Mouse (Mus musculus): ENCODE data around the gene St8sia4. TPM values are rescaled to one million over a fixed set of nuclear protein-coding genes. Genes with fewer than 3 reads are reported as not detected.

Gene St8sia4
- polyA plus RNA-seq, 1 experiment from 2014 or later, result 15.6 TPM

- Histone ChIP-seq H3K4me1 (ENCODE audit: control insufficient read depth, insufficient read depth, low read length) (no peaks in the 10 kb centered on the region; the same call in 1 of the 2 replicates), H3K9ac (ENCODE audit: low read length) (no peak overlapping the region), H3K27ac (ENCODE audit: low read depth, low read length) (no peak overlapping the region), H3K4me2 (peak overlapping the region; percentile 48), H3K36me3 (ENCODE audit: control insufficient read depth, insufficient read depth, low read length) (no peaks in the 10 kb centered on the region), H3K4me3 (ENCODE audit: low read depth, low read length) (no peak overlapping the region), H3K27me3 (ENCODE audit: control insufficient read depth, insufficient read depth, low read length) (no peaks in the 10 kb centered on the region), H3K9me3 (ENCODE audit: control insufficient read depth, low read length) (no peaks in the 10 kb centered on the region)
- no peak for ATAC-seq (ENCODE audit: low FRiP score)
- WGBS, result 26% methylated on average over 4 of the region's 4 CpGs
- peak; percentile 85 for DNase-seq (ENCODE audit: low spot score, missing footprints)
Observed at GRCm38 (mm10) chr1:95664321-95664825, 3.0 kb downstream of the St8sia4 start.

GRCm38 (mm10) chr1:95657051-95657668 lies 10.2 kb downstream of the St8sia4 start:
- DNase-seq (ENCODE audit: low spot score, missing footprints) (no peak), ATAC-seq (ENCODE audit: low FRiP score) (no peak)
- no peak overlapping the region for H3K4me3 ChIP-seq (ENCODE audit: low read depth, low read length)
- no peak overlapping the region for H3K4me2 ChIP-seq
- H3K9ac ChIP-seq (ENCODE audit: low read length), result no peak overlapping the region
- no peaks in the 10 kb centered on the region for H3K4me1 ChIP-seq (ENCODE audit: control insufficient read depth, insufficient read depth, low read length)
- no peaks in the 10 kb centered on the region for H3K27me3 ChIP-seq (ENCODE audit: control insufficient read depth, insufficient read depth, low read length)
- H3K27ac ChIP-seq (ENCODE audit: low read depth, low read length), result no peak overlapping the region
- WGBS, result 87% methylated on average over 5 of the region's 5 CpGs
- no peaks in the 10 kb centered on the region for H3K36me3 ChIP-seq (ENCODE audit: control insufficient read depth, insufficient read depth, low read length)
- H3K9me3 ChIP-seq (ENCODE audit: control insufficient read depth, low read length), result no peaks in the 10 kb centered on the region

- no peaks in the 10 kb centered on the region for H3K36me3 ChIP-seq (ENCODE audit: control insufficient read depth, insufficient read depth, low read length)
- no peak overlapping the region for H3K4me2 ChIP-seq
- H3K9ac ChIP-seq (ENCODE audit: low read length), result no peak overlapping the region
- DNase-seq (ENCODE audit: low spot score, missing footprints) (no peak), ATAC-seq (ENCODE audit: low FRiP score) (no peak)
- no peak overlapping the region for H3K27ac ChIP-seq (ENCODE audit: low read depth, low read length)
- WGBS, result 86% methylated on average over 9 of the region's 9 CpGs
- no peak overlapping the region for H3K4me3 ChIP-seq (ENCODE audit: low read depth, low read length)
- no peaks in the 10 kb centered on the region for H3K9me3 ChIP-seq (ENCODE audit: control insufficient read depth, low read length)
- H3K4me1 ChIP-seq (ENCODE audit: control insufficient read depth, insufficient read depth, low read length), result no peaks in the 10 kb centered on the region
- H3K27me3 ChIP-seq (ENCODE audit: control insufficient read depth, insufficient read depth, low read length), result no peaks in the 10 kb centered on the region
Observed at GRCm38 (mm10) chr1:95655564-95655963, 11.8 kb downstream of the St8sia4 start.

GRCm38 (mm10) chr1:95653445-95653844 lies 13.9 kb downstream of the St8sia4 start:
- no peak overlapping the region for H3K4me3 ChIP-seq (ENCODE audit: low read depth, low read length)
- no peak for DNase-seq (ENCODE audit: low spot score, missing footprints)
- 89% methylated on average over 8 of the region's 8 CpGs for WGBS
- H3K9ac ChIP-seq (ENCODE audit: low read length), result no peak overlapping the region
- H3K27ac ChIP-seq (ENCODE audit: low read depth, low read length), result no peak overlapping the region
- no peaks in the 10 kb centered on the region for H3K4me1 ChIP-seq (ENCODE audit: control insufficient read depth, insufficient read depth, low read length)
- ATAC-seq (ENCODE audit: low FRiP score), result no peak
- no peaks in the 10 kb centered on the region for H3K27me3 ChIP-seq (ENCODE audit: control insufficient read depth, insufficient read depth, low read length)
- no peak overlapping the region for H3K4me2 ChIP-seq
- no peaks in the 10 kb centered on the region for H3K9me3 ChIP-seq (ENCODE audit: control insufficient read depth, low read length)
- no peaks in the 10 kb centered on the region for H3K36me3 ChIP-seq (ENCODE audit: control insufficient read depth, insufficient read depth, low read length)

GRCm38 (mm10) chr1:95644292-95644691 lies 23.1 kb downstream of the St8sia4 start:
- WGBS, result 79% methylated on average over 2 of the region's 2 CpGs
- ATAC-seq (ENCODE audit: low FRiP score), result no peak

GRCm38 (mm10) chr1:95639001-95639400 lies 28.4 kb downstream of the St8sia4 start:
- H3K4me3 ChIP-seq (ENCODE audit: low read depth, low read length), result no peak overlapping the region
- no peaks in the 10 kb centered on the region for H3K27me3 ChIP-seq (ENCODE audit: control insufficient read depth, insufficient read depth, low read length)
- DNase-seq (ENCODE audit: low spot score, missing footprints) (no peak), ATAC-seq (ENCODE audit: low FRiP score) (no peak)
- no peak overlapping the region for H3K4me2 ChIP-seq
- no peak overlapping the region for H3K9ac ChIP-seq (ENCODE audit: low read length)
- no peaks in the 10 kb centered on the region for H3K4me1 ChIP-seq (ENCODE audit: control insufficient read depth, insufficient read depth, low read length)
- 89% methylated on average over 3 of the region's 3 CpGs for WGBS
- H3K27ac ChIP-seq (ENCODE audit: low read depth, low read length), result no peak overlapping the region
- no peaks in the 10 kb centered on the region for H3K9me3 ChIP-seq (ENCODE audit: control insufficient read depth, low read length)
- H3K36me3 ChIP-seq (ENCODE audit: control insufficient read depth, insufficient read depth, low read length), result no peaks in the 10 kb centered on the region

More at GRCm38 (mm10) chr1:95644292-95644691, 23.1 kb downstream of the St8sia4 start:
- no peak overlapping the region for H3K27ac ChIP-seq (ENCODE audit: low read depth, low read length)
- H3K9me3 ChIP-seq (ENCODE audit: control insufficient read depth, low read length), result no peaks in the 10 kb centered on the region
- no peaks in the 10 kb centered on the region for H3K36me3 ChIP-seq (ENCODE audit: control insufficient read depth, insufficient read depth, low read length)
- H3K4me3 ChIP-seq (ENCODE audit: low read depth, low read length), result no peak overlapping the region
- H3K9ac ChIP-seq (ENCODE audit: low read length), result no peak overlapping the region
- H3K27me3 ChIP-seq (ENCODE audit: control insufficient read depth, insufficient read depth, low read length), result no peaks in the 10 kb centered on the region
- no peak overlapping the region for H3K4me2 ChIP-seq
- no peaks in the 10 kb centered on the region for H3K4me1 ChIP-seq (ENCODE audit: control insufficient read depth, insufficient read depth, low read length)
- DNase-seq (ENCODE audit: low spot score, missing footprints), result no peak

- Histone ChIP-seq H3K27me3 (ENCODE audit: control insufficient read depth, insufficient read depth, low read length) (no peaks in the 10 kb centered on the region), H3K9ac (ENCODE audit: low read length) (no peak overlapping the region), H3K4me1 (ENCODE audit: control insufficient read depth, insufficient read depth, low read length) (no peaks in the 10 kb centered on the region), H3K9me3 (ENCODE audit: control insufficient read depth, low read length) (no peaks in the 10 kb centered on the region), H3K27ac (ENCODE audit: low read depth, low read length) (no peak overlapping the region), H3K4me3 (ENCODE audit: low read depth, low read length) (no peak overlapping the region), H3K36me3 (ENCODE audit: control insufficient read depth, insufficient read depth, low read length) (no peaks in the 10 kb centered on the region), H3K4me2 (no peak overlapping the region)
- WGBS, result 76% methylated on average over 5 of the region's 5 CpGs
- no peak for ATAC-seq (ENCODE audit: low FRiP score)
- DNase-seq (ENCODE audit: low spot score, missing footprints), result no peak
Observed at GRCm38 (mm10) chr1:95624376-95624775, 43.0 kb downstream of the St8sia4 start.

- Histone ChIP-seq H3K36me3 (ENCODE audit: control insufficient read depth, insufficient read depth, low read length) (no peaks in the 10 kb centered on the region), H3K4me2 (no peak overlapping the region), H3K27me3 (ENCODE audit: control insufficient read depth, insufficient read depth, low read length) (no peaks in the 10 kb centered on the region), H3K27ac (ENCODE audit: low read depth, low read length) (no peak overlapping the region), H3K9ac (ENCODE audit: low read length) (no peak overlapping the region), H3K4me3 (ENCODE audit: low read depth, low read length) (no peak overlapping the region), H3K4me1 (ENCODE audit: control insufficient read depth, insufficient read depth, low read length) (no peaks in the 10 kb centered on the region), H3K9me3 (ENCODE audit: control insufficient read depth, low read length) (no peaks in the 10 kb centered on the region)
- WGBS, result 36% methylated on average over 3 of the region's 3 CpGs
- ATAC-seq (ENCODE audit: low FRiP score) (no peak), DNase-seq (ENCODE audit: low spot score, missing footprints) (no peak)
Observed at GRCm38 (mm10) chr1:95618647-95619046, 48.7 kb downstream of the St8sia4 start.

- Histone ChIP-seq H3K4me2 (no peak overlapping the region), H3K9ac (ENCODE audit: low read length) (no peak overlapping the region), H3K27me3 (ENCODE audit: control insufficient read depth, insufficient read depth, low read length) (no peaks in the 10 kb centered on the region), H3K9me3 (ENCODE audit: control insufficient read depth, low read length) (no peaks in the 10 kb centered on the region), H3K4me3 (ENCODE audit: low read depth, low read length) (no peak overlapping the region), H3K4me1 (ENCODE audit: control insufficient read depth, insufficient read depth, low read length) (no peaks in the 10 kb centered on the region), H3K27ac (ENCODE audit: low read depth, low read length) (no peak overlapping the region), H3K36me3 (ENCODE audit: control insufficient read depth, insufficient read depth, low read length) (no peaks in the 10 kb centered on the region)
- ATAC-seq (ENCODE audit: low FRiP score) (no peak), DNase-seq (ENCODE audit: low spot score, missing footprints) (no peak)
- 72% methylated on average over 3 of the region's 3 CpGs for WGBS
Observed at GRCm38 (mm10) chr1:95618125-95618524, 49.2 kb downstream of the St8sia4 start.
